Mouse (Mus musculus) spleen, embryonic (tissue): ENCODE measurements around the gene Nupr1.

Source experiments
- CTCF ChIA-PET: fragments of 350-600 bp; sonication (Branson Sonifier 250); formaldehyde crosslinking; loops from one replicate; lab custom pipeline; 2022; lab: Charles Lee

The Nupr1 gene

GRCm38 (mm10) chr7:126630824-126631518 lies at the start of gene Nupr1:
Gene Nupr1, minus strand, starts transcription at chr7:126630861.
- CTCF ChIA-PET, result no interaction called here

- CTCF ChIA-PET, result no interaction called here
Observed at GRCm38 (mm10) chr7:126679683-126680082, 49.0 kb upstream of the Nupr1 start.

- CTCF ChIA-PET, result no interaction called here
Observed at GRCm38 (mm10) chr7:126678545-126679341, 48.1 kb upstream of the Nupr1 start.

GRCm38 (mm10) chr7:126676631-126677220 lies 46.1 kb upstream of the Nupr1 start:
- CTCF ChIA-PET, result no interaction called here

GRCm38 (mm10) chr7:126676207-126676606 lies 45.5 kb upstream of the Nupr1 start, which contains the start of gene Sult1a1:
Gene Sult1a1, minus strand, starts transcription at chr7:126676432.
- CTCF ChIA-PET, result no interaction called here

- CTCF ChIA-PET, result no interaction called here
Observed at GRCm38 (mm10) chr7:126675104-126675503, 44.4 kb upstream of the Nupr1 start.

- CTCF ChIA-PET, result no interaction called here
Observed at GRCm38 (mm10) chr7:126672111-126672510, 41.5 kb upstream of the Nupr1 start.

- CTCF ChIA-PET, result interaction anchor here (0.5 kb wide), 1 partner anchor 92 kb away, joined by 3 read pairs; no protein-coding TSS in a partner anchor
Observed at GRCm38 (mm10) chr7:126670152-126670551, 39.5 kb upstream of the Nupr1 start.

GRCm38 (mm10) chr7:126668452-126668851 lies 37.8 kb upstream of the Nupr1 start:
- CTCF ChIA-PET, result interaction anchor here (0.7 kb wide), 2 partner anchors 193 to 211 kb away, joined by 4 to 7 read pairs; partner anchors contain the start of genes Hirip3 and Ino80e

- CTCF ChIA-PET, result interaction anchor here (0.7 kb wide), 1 partner anchor 33 kb away, joined by 3 read pairs; no protein-coding TSS in a partner anchor
Observed at GRCm38 (mm10) chr7:126667495-126668090, 36.9 kb upstream of the Nupr1 start.

GRCm38 (mm10) chr7:126665269-126665668 lies 34.6 kb upstream of the Nupr1 start:
- CTCF ChIA-PET, result no interaction called here

- CTCF ChIA-PET, result interaction anchor here (0.8 kb wide), 1 partner anchor 1213 kb away, joined by 3 read pairs; the partner anchor contains the start of gene Zfp668
Observed at GRCm38 (mm10) chr7:126663646-126664045, 33.0 kb upstream of the Nupr1 start.

GRCm38 (mm10) chr7:126659771-126660170 lies 29.1 kb upstream of the Nupr1 start:
- CTCF ChIA-PET, result no interaction called here

GRCm38 (mm10) chr7:126657522-126657921 lies 26.9 kb upstream of the Nupr1 start:
- CTCF ChIA-PET, result no interaction called here

- CTCF ChIA-PET, result no interaction called here
Observed at GRCm38 (mm10) chr7:126655695-126656094, 25.0 kb upstream of the Nupr1 start.

GRCm38 (mm10) chr7:126653991-126654390 lies 23.3 kb upstream of the Nupr1 start:
- CTCF ChIA-PET, result no interaction called here

GRCm38 (mm10) chr7:126650852-126651251 lies 20.2 kb upstream of the Nupr1 start:
- CTCF ChIA-PET, result no interaction called here

- CTCF ChIA-PET, result no interaction called here
Observed at GRCm38 (mm10) chr7:126649231-126650051, 18.8 kb upstream of the Nupr1 start, which contains the start of gene Sgf29. Gene Sgf29, plus strand, starts transcription at chr7:126649309.

- CTCF ChIA-PET, result no interaction called here
Observed at GRCm38 (mm10) chr7:126648486-126648885, 17.8 kb upstream of the Nupr1 start.

GRCm38 (mm10) chr7:126645708-126646107 lies 15.0 kb upstream of the Nupr1 start:
- CTCF ChIA-PET, result interaction anchor here (1.0 kb wide), 1 partner anchor 50 kb away, joined by 3 read pairs; no protein-coding TSS in a partner anchor
